Mouse (Mus musculus): ENCODE measurements at regions not wholly inside any gene's neighbourhood (a gene's known extent, or its start where the extent isn't known, plus 50 kb on each side); places are given as distances from the start of the nearest gene placed in this dataset.

- TF ChIP-seq CTCF (conservative IDR thresholded peaks at IDR 0.05; ENCODE audit: low read length) (no peak), NANOG (IDR thresholded peaks at IDR 0.05; ENCODE audit: borderline replicate concordance, low read length) (no peak)
Measured at GRCm38 (mm10) chr19:36213461-36213860, 93.6 kb upstream of the Ankrd1 start.

All from E14TG2a.4 (cell line).